11 mouse cellular contexts compared by ENCODE assay signal in genomic region chr5:140997767-140998166, GRCm38 (mm10). TPM values are rescaled to one million over a fixed set of nuclear protein-coding genes. Genes with fewer than 3 reads are reported as not detected.
A peak's percentile ranks its signal among the peaks of the same experiment; 100 is the strongest.
DNase-seq lines count a peak whose midpoint lies in the region; ATAC-seq and TF ChIP-seq lines count a peak whose summit lies in the region.
"Had no signal": no experiment of that assay in that cellular context is flagged by ENCODE, and none has a peak within 500 bp of the region (broad histone marks: within the 10 kb centered on the region; RNA-seq: fewer than 3 reads in every experiment).

No protein-coding gene starts in this region.

- H3K36me3 ChIP-seq in intestine, postnatal 0 days (ENCODE audit: control insufficient read depth, insufficient read depth) = no peaks in the 10 kb centered on the region
- no peaks in the 10 kb centered on the region for H3K36me3 ChIP-seq in intestine, embryonic 15.5 days
- H3K36me3 ChIP-seq: embryonic facial prominence, embryonic 15.5 days; hindbrain, embryonic 10.5 days had no signal

- H3K27me3 ChIP-seq in intestine, postnatal 0 days (replicated peaks; ENCODE audit: control insufficient read depth, insufficient read depth, low read length) = no peaks in the 10 kb centered on the region
- no peaks in the 10 kb centered on the region for H3K27me3 ChIP-seq in intestine, embryonic 15.5 days (replicated peaks)
- H3K27me3 ChIP-seq: embryonic facial prominence, embryonic 15.5 days had no signal

- no peak overlapping the region for H3K9ac ChIP-seq in intestine, postnatal 0 days (ENCODE audit: low read depth, low read length)
- H3K9ac ChIP-seq in intestine, embryonic 15.5 days = no peak overlapping the region
- H3K9ac ChIP-seq: embryonic facial prominence, embryonic 15.5 days had no signal

- ATAC-seq in intestine, postnatal 0 days = no peak
- no peak for ATAC-seq in intestine, embryonic 15.5 days

- H3K9me3 ChIP-seq in intestine, postnatal 0 days (ENCODE audit: control insufficient read depth) = no peaks in the 10 kb centered on the region
- no peaks in the 10 kb centered on the region for H3K9me3 ChIP-seq in intestine, embryonic 15.5 days
- H3K9me3 ChIP-seq: embryonic facial prominence, embryonic 15.5 days; hindbrain, embryonic 10.5 days had no signal

- 78% methylated on average over 4 of the region's 4 CpGs for WGBS in intestine, postnatal 0 days
- 78% methylated on average over 4 of the region's 4 CpGs for WGBS in intestine, embryonic 15.5 days

- H3K4me3 ChIP-seq in intestine, postnatal 0 days (ENCODE audit: low read depth, low read length) = no peak overlapping the region
- H3K4me3 ChIP-seq in intestine, embryonic 15.5 days (replicated peaks) = no peak overlapping the region
- H3K4me3 ChIP-seq: embryonic facial prominence, embryonic 15.5 days; hindbrain, embryonic 10.5 days had no signal

- DNase-seq in 416B (ENCODE audit: low read depth) (peak; percentile 62), ES-CJ7 (ENCODE audit: low read depth, low spot score) (peak; percentile 44)
- DNase-seq in natural killer cell, adult 2 months (ENCODE audit: low spot score in 2 of 2) = peak; percentile 41 to 55
- DNase-seq in adrenal gland, postnatal 14 days = no peak
- no peak for DNase-seq in gastrocnemius, postnatal 10 days
- no peak for DNase-seq in gastrocnemius, postnatal 14 days
- DNase-seq: cerebellum, adult 9-11 months had no signal

- H3K27ac ChIP-seq in intestine, postnatal 0 days (ENCODE audit: low read depth, low read length) = no peak overlapping the region
- H3K27ac ChIP-seq in intestine, embryonic 15.5 days = no peak overlapping the region
- H3K27ac ChIP-seq: embryonic facial prominence, embryonic 15.5 days; hindbrain, embryonic 10.5 days had no signal

- intact Hi-C loops in gastrocnemius, postnatal 14 days (cut with DNase I; ENCODE audit: low total_unique reads) = no loop called here

- TF ChIP-seq CTCF in intestine, postnatal 0 days (IDR thresholded peaks at IDR 0.05; ENCODE audit: low read depth) = peak; percentile 51

- no peaks in the 10 kb centered on the region for H3K4me1 ChIP-seq in intestine, postnatal 0 days (replicated peaks; ENCODE audit: control insufficient read depth, insufficient read depth, low read length)
- H3K4me1 ChIP-seq in intestine, embryonic 15.5 days (replicated peaks) = peaks cover 4% of the 10 kb centered on the region
- H3K4me1 ChIP-seq: embryonic facial prominence, embryonic 15.5 days had no signal

- no peak overlapping the region for H3K4me2 ChIP-seq in intestine, postnatal 0 days (replicated peaks; ENCODE audit: low read depth)
- no peak overlapping the region for H3K4me2 ChIP-seq in intestine, embryonic 15.5 days (replicated peaks)
- H3K4me2 ChIP-seq: embryonic facial prominence, embryonic 15.5 days had no signal

RNA-seq across cellular contexts. Expression of gene Card11, which starts 2.6 kb away (rescaled TPM):
- 0.43 and 0.55 TPM in 2 replicates for polyA plus RNA-seq in intestine, postnatal 0 days (2015; fragmentation: Nextera tagmentation; extraction: Ambion mirVana)
- polyA plus RNA-seq in intestine, embryonic 15.5 days (2015; fragmentation: Nextera tagmentation; extraction: Ambion mirVana) = 0.65 and 0.77 TPM in 2 replicates
- total RNA-seq in adrenal gland, postnatal 14 days (2021) = 0.63 and 7.8 TPM in 2 replicates
- under 1 TPM; 0.25 to 0.26 TPM for total RNA-seq in gastrocnemius, postnatal 10 days (2021)
- total RNA-seq in gastrocnemius, postnatal 14 days (2021) = under 1 TPM; 0.07 to 0.08 TPM

Comparison
In these comparisons a context has a peak if more than half of its experiments do, and no peak if none do; other contexts are left out.
1. DNase-seq: peak in 416B (single experiment), ES-CJ7 (single experiment) and natural killer cell, adult 2 months (2 of 2); none in adrenal gland, postnatal 14 days (single experiment), gastrocnemius, postnatal 10 days (single experiment) and gastrocnemius, postnatal 14 days (single experiment).